Mouse (Mus musculus) limb, embryonic 13.5 days (tissue): ENCODE measurements at regions not wholly inside any gene's neighbourhood (a gene's known extent, or its start where the extent isn't known, plus 50 kb on each side); places are given as distances from the start of the nearest gene placed in this dataset.

Experiments
- ATAC-seq: fragments of 200-750 bp; cut with Nextera tagmentation; 2 replicates; pipeline ENCODE4 v1.8.0; 2017; ENCODE audit warnings: low read depth, moderate number of reproducible peaks, moderate TSS enrichment; ENCODE audit not compliant: low FRiP score
- H3K27ac ChIP-seq: fragments of 300-500 bp; sonication (generic); 2 replicates; pipeline ENCODE4 v1.5.1; 2015; ENCODE audit warnings: inconsistent platforms, mild to moderate bottlenecking, moderate library complexity
- H3K27me3 ChIP-seq: fragments of 300-500 bp; sonication (generic); 2 replicates; pipeline ENCODE4 v1.6.1; 2015; ENCODE audit warnings: mild to moderate bottlenecking, inconsistent platforms
- H3K36me3 ChIP-seq: fragments of 300-500 bp; sonication (generic); 2 replicates; pipeline ENCODE4 v1.6.1; 2015; ENCODE audit warnings: inconsistent platforms, mild to moderate bottlenecking, moderate library complexity
- H3K4me1 ChIP-seq: fragments of 300-500 bp; sonication (generic); 2 replicates; pipeline ENCODE4 v1.6.1; 2015; ENCODE audit warnings: inconsistent platforms
- H3K4me2 ChIP-seq: fragments of 300-500 bp; sonication (generic); replicated peaks from 2 replicates; pipeline ENCODE4 v1.6.1; 2015; ENCODE audit warnings: inconsistent platforms, mild to moderate bottlenecking, moderate library complexity
- H3K4me3 ChIP-seq: fragments of 300-500 bp; sonication (generic); 2 replicates; pipeline ENCODE4 v1.5.1; 2015; ENCODE audit warnings: moderate library complexity, mild to moderate bottlenecking, inconsistent platforms
- H3K9ac ChIP-seq: fragments of 300-500 bp; sonication (generic); 2 replicates; pipeline ENCODE4 v1.6.1; 2015; ENCODE audit warnings: mild to moderate bottlenecking, inconsistent platforms
- H3K9me3 ChIP-seq: fragments of 300-500 bp; sonication (generic); 2 replicates; pipeline ENCODE4 v1.6.1; 2016; ENCODE audit warnings: inconsistent platforms
- WGBS: fragments of 180-500 bp; shearing (Covaris S2); methylation state at CpG from one replicate; pipeline ENCODE4 v1.1.7; 2015; 5-methylcytosine and 5-hydroxymethylcytosine counted together

DNA sequence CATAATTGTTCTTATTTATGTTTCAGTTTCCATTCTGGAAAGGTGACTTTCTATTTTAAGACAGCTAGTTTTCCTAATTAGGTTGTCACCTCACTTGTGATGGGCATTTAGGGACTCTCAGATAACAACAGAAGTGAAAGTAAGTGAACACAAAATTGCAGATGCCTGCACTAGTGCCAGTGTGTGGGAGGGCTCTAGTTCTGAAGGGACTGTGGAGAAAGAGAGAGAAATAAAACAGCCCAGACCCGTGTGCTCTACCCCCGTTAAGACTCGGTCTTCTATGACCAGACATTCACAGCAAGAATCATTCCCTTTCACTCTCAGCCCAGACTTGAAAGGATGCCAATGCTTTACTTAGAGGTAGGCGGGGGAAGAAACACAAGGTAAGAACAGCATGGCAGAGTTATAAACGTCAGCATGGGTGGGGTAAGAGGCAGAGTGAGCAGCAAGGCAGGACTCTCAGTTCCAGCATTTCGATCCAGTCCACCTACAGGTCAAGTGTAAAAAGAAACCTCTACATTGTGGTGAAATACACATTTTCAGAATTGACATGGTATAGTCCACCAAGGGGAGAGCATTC, 170.1 kb upstream of the Thbs1 start:
- WGBS = 26% methylated on average over 6 of the region's 6 CpGs
- Histone ChIP-seq H3K27ac (no peak overlapping the region), H3K9me3 (no peaks in the 10 kb centered on the region), H3K27me3 (no peaks in the 10 kb centered on the region), H3K4me1 (peaks cover 28% of the 10 kb centered on the region), H3K9ac (no peak overlapping the region), H3K4me3 (no peak overlapping the region), H3K4me2 (no peak overlapping the region), H3K36me3 (no peaks in the 10 kb centered on the region)
- 0 out of 2 replicates have a peak, but pooled peaks have one; percentile 40 for ATAC-seq

DNA sequence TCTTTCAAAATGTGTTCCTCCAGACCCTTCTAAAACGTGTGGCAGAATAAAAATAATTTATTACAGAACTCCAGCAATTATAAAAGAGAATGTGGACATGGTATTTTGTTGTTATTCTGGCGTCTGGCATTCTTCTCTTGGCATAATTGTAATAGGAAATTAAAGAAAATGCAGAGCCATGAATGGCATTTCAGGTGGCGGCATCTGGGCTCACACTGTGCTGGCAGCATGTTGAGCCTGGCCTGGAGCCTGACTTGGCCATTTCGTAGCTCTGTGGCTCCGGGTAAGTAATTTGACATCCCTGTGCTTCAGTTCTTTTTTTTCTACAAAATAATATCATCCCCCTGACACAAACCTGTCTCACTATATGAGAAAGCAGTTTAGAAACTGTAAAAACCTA, 168.0 kb upstream of the Thbs1 start:
- Histone ChIP-seq H3K4me1 (peaks cover 18% of the 10 kb centered on the region), H3K27ac (no peak overlapping the region), H3K9ac (no peak overlapping the region), H3K27me3 (no peaks in the 10 kb centered on the region), H3K4me2 (no peak overlapping the region), H3K4me3 (no peak overlapping the region), H3K9me3 (no peaks in the 10 kb centered on the region), H3K36me3 (no peaks in the 10 kb centered on the region)
- 48% methylated on average over 5 of the region's 5 CpGs for WGBS
- ATAC-seq = no peak

DNA sequence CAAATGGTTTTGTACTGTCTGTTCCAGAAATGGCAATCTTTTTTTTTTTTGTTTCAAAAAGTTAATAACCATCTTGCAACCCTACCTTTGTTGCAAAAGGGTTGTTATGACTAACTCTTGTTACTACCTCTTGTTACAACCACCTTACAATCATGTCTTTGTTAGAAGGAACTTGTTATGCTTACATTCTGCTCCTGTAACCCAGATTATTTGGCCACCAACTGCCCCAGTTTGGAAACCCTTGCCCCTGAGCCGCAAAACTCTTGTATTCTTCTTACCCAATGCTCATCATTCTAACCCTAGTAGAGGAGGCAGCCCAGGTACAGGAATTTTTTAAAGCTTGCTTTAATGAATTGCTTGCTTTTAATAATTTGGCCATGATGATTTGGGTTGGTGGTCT, 167.4 kb upstream of the Thbs1 start:
- no peaks in the 10 kb centered on the region for H3K27me3 ChIP-seq
- no peaks in the 10 kb centered on the region for H3K36me3 ChIP-seq
- no peaks in the 10 kb centered on the region for H3K9me3 ChIP-seq
- H3K4me2 ChIP-seq = no peak overlapping the region
- H3K9ac ChIP-seq = no peak overlapping the region
- H3K27ac ChIP-seq = no peak overlapping the region
- 88% methylated on average over 1 of the region's 1 CpGs for WGBS
- ATAC-seq = no peak
- H3K4me1 ChIP-seq = peaks cover 14% of the 10 kb centered on the region
- no peak overlapping the region for H3K4me3 ChIP-seq

DNA sequence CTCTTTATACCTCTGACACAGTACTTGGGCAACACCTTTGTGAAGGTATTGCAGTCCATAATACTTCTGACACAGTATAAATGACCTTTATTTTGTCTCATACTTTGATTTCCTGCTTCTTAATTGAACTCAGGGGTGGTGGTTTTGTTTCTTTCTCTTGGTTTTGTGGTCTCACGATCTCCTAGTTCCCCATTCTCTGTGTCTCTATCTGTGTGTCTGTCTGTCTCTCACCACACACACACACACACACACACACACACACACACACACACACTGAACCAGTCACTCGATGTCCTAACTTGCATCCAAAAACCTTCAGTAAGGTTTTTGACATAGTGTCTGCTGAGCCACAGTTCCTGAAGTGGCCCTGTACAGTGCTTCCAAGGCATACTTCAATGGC, 166.7 kb upstream of the Thbs1 start:
- 77% methylated on average over 2 of the region's 2 CpGs for WGBS
- H3K9ac ChIP-seq = no peak overlapping the region

DNA sequence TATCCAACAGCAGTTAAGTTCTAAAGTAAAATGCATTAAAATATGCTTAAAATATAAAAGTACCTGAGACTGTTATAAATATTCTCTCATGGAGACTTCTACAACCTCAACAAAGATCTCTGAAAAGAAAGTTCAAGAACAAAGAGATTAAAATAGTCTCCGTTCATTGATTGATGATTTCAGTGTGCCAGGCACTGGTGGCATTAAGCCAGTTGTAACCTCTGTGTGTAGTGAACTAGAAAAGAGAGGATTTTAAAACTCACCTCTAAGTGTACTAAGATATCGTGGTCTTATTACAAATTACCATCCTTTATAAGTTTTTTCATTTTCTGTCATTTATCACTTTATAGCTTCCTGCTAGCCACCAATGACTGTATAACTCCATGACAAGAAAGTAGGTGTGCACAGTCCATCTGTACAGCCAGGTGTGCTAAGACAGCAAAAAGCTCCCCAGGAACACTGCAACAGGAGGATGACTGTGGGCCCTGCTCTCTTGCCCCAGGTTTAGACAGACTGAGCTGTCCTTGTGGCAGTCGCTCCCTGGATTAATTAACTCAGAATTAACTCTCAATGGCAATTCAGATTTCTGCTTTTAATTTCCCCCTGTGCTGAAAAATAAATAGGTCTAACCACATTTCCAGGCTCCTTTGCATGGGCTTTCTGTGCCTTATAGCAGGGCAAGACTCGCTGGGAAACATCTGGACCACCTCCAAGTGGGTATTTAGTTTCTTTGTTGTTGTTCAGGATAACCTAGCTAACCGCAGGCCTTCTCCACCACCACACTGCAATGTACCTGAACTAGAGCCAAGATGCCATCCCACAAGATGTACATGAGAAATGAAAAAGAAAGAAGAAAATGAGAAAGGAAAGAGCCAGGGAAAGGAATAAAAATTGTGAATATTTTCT, 161.0 kb upstream of the Thbs1 start:
- Histone ChIP-seq H3K4me1 (peaks cover 16% of the 10 kb centered on the region), H3K36me3 (no peaks in the 10 kb centered on the region), H3K27me3 (no peaks in the 10 kb centered on the region), H3K9ac (no peak overlapping the region), H3K4me3 (no peak overlapping the region), H3K4me2 (no peak overlapping the region), H3K27ac (peak overlapping the region; percentile 56; the same call in 1 of the 2 replicates), H3K9me3 (no peaks in the 10 kb centered on the region)
- no peak for ATAC-seq
- 33% methylated on average over 5 of the region's 5 CpGs for WGBS

More for the DNA sequence above, 166.7 kb upstream of the Thbs1 start:
- Histone ChIP-seq H3K27me3 (no peaks in the 10 kb centered on the region), H3K9me3 (no peaks in the 10 kb centered on the region), H3K27ac (no peak overlapping the region), H3K36me3 (no peaks in the 10 kb centered on the region), H3K4me3 (no peak overlapping the region), H3K4me1 (peaks cover 14% of the 10 kb centered on the region), H3K4me2 (no peak overlapping the region)
- no peak for ATAC-seq

DNA sequence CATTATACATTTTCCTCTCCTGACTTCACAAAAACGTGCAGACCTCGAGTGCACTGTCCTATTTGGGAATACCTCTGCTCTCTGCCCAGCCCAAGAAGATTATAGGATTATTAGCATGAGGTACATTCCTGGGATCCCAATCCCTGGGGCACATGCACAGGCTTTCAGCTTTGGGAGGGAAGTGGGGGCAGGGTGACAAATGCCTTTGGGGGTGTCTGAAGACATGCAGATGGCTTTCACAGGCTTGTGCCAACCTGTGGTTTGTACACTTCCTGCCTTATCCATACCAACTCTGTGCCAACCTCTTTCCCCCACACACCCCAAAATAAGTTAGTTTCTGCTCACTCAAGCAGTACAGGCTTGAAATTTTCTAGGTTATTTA, 160.3 kb upstream of the Thbs1 start:
- H3K9ac ChIP-seq = no peak overlapping the region

DNA sequence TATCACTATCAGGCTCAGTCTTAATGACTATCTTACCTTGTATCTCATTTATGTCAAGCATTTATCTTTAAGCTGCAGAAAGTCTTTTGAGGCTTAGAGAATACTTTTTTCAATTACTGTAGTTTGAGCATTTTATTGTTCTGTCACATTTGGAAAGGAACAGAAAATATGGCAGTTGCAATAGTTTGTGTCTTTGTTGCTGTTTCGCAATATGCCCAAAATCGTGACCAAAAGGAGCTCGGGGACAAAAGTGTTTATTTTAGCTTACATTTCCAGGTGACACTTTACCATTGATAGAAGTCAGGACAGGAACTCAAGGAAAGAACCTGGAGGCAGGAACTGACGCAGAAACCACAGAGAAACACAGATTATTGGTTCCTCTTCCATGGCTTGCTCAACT, 152.9 kb upstream of the Thbs1 start:
- Histone ChIP-seq H3K27me3 (no peaks in the 10 kb centered on the region), H3K4me1 (peaks cover 6% of the 10 kb centered on the region; the same call in 1 of the 2 replicates), H3K9me3 (no peaks in the 10 kb centered on the region), H3K4me2 (no peak overlapping the region), H3K4me3 (no peak overlapping the region), H3K27ac (no peak overlapping the region), H3K9ac (no peak overlapping the region), H3K36me3 (no peaks in the 10 kb centered on the region)
- ATAC-seq = no peak
- WGBS = 87% methylated on average over 4 of the region's 4 CpGs

More for the DNA sequence above, 160.3 kb upstream of the Thbs1 start:
- Histone ChIP-seq H3K4me3 (no peak overlapping the region), H3K27ac (peak overlapping the region; percentile 56; the same call in 1 of the 2 replicates), H3K27me3 (no peaks in the 10 kb centered on the region), H3K9me3 (no peaks in the 10 kb centered on the region), H3K36me3 (no peaks in the 10 kb centered on the region), H3K4me1 (peaks cover 16% of the 10 kb centered on the region), H3K4me2 (no peak overlapping the region)
- WGBS = 41% methylated on average over 2 of the region's 2 CpGs
- no peak for ATAC-seq

DNA sequence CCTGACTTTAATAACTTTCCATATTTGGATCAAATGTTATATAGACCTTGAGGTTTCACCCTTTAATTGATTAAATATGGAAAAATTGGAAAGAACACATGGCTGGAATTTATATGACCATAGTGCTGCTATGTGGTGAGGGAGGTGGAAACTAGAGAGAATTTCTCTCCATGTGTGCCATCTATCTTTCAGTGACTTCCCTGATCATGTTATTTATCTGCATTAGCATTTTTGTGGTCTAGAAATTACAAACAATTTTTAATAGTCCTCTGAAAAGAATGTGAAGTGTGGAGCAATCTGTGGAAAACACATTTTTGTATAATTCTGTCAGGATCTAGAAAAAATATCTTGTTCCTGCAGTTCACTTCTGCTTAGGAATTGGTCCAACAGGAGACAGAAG, 152.2 kb upstream of the Thbs1 start:
- Histone ChIP-seq H3K4me3 (no peak overlapping the region), H3K27ac (no peak overlapping the region)

DNA sequence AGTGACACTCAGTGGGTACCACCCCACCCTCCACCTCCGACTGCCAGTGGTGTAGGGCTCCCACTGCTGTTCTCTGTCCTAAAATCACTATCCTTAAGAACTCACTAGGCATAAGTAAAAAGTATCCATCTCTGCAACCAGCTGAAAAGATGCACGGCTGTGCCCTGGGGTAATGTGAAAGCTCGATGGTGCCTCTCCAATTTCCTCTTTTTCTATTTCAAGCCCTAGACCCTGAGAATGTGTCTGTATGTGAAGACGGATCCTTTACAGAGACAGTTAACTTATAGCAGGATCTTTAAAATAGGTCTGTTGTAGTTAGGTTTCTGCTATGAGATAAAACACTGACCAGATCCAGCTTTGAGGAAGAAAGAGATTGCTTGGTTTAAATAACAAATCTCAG, 149.1 kb upstream of the Thbs1 start:
- no peak overlapping the region for H3K9ac ChIP-seq
- H3K27ac ChIP-seq = no peak overlapping the region
- peaks cover 6% of the 10 kb centered on the region; the same call in 1 of the 2 replicates for H3K4me1 ChIP-seq
- no peak overlapping the region for H3K4me3 ChIP-seq
- ATAC-seq = no peak
- WGBS = 71% methylated on average over 4 of the region's 4 CpGs
- no peaks in the 10 kb centered on the region for H3K36me3 ChIP-seq
- H3K27me3 ChIP-seq = no peaks in the 10 kb centered on the region
- no peak overlapping the region for H3K4me2 ChIP-seq
- peaks cover 7% of the 10 kb centered on the region for H3K9me3 ChIP-seq

More for the DNA sequence above, 152.2 kb upstream of the Thbs1 start:
- H3K36me3 ChIP-seq = no peaks in the 10 kb centered on the region
- H3K9me3 ChIP-seq = no peaks in the 10 kb centered on the region
- no peaks in the 10 kb centered on the region for H3K27me3 ChIP-seq
- no peak for ATAC-seq
- peaks cover 6% of the 10 kb centered on the region; the same call in 1 of the 2 replicates for H3K4me1 ChIP-seq
- H3K9ac ChIP-seq = no peak overlapping the region
- no peak overlapping the region for H3K4me2 ChIP-seq

DNA sequence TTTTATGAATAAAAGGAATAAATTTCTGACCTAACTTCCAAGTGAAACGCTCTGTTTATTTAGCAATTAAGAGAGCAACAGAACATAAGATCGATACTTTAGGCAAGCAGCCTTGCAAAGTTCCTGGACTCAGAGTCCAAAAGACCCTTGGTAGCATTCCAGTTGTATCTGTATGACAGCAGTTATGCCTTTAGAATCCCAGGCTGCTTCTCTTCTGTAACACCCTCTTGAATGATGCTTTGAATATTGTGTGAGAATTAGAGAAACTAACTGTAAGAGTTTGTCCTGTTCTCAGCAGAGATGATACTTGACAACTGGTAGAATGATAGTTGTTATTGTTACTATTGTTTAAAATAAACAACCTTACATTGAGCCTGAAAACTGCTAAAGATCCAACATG, 148.2 kb upstream of the Thbs1 start:
- ATAC-seq = no peak
- Histone ChIP-seq H3K27me3 (no peaks in the 10 kb centered on the region), H3K36me3 (no peaks in the 10 kb centered on the region), H3K4me1 (peaks cover 6% of the 10 kb centered on the region; the same call in 1 of the 2 replicates), H3K4me2 (no peak overlapping the region), H3K9me3 (peaks cover 10% of the 10 kb centered on the region), H3K27ac (no peak overlapping the region), H3K4me3 (no peak overlapping the region), H3K9ac (no peak overlapping the region)
- 81% methylated on average over 2 of the region's 2 CpGs for WGBS

DNA sequence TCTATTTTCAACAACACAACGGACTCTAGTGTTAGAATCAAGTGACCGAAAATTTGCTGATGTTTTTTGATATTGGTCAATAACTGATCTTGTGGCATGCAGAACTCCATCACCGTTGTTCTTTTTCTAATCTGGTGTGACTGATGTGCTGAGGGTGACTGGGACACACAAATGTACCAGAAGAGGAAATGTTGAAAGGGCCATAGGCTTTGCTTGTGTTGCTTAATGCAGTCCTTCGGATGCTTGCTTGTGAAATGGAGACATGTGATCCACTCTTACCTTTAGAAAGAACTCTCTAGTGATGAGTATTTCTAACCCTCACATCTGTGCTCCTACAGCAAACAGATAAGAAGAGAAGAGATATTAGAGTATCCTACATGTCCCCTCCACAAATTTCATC, 145.9 kb upstream of the Thbs1 start:
- Histone ChIP-seq H3K9me3 (peaks cover 10% of the 10 kb centered on the region), H3K27me3 (no peaks in the 10 kb centered on the region), H3K9ac (no peak overlapping the region), H3K4me3 (no peak overlapping the region), H3K4me1 (no peaks in the 10 kb centered on the region), H3K27ac (no peak overlapping the region), H3K4me2 (no peak overlapping the region), H3K36me3 (no peaks in the 10 kb centered on the region)
- no peak for ATAC-seq
- 92% methylated on average over 4 of the region's 4 CpGs for WGBS

DNA sequence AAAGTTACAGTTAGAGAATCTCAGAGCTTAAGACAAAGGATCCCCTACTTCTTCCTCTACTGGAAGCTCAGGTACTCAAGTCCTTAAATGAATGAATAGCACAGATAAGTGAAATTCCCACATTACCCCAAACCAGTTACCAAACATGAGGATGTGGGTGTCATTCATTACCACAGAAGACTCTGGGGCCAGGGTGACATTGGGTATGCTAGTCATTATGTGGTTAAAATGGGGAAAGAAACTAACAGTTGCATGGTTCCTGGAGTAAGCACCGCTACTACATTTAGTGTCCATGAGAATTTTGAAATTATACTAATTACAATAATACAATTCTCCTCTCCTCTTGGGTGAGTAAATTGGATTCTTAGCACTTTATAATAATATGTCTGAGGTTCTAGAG, 142.9 kb upstream of the Thbs1 start:
- ATAC-seq = no peak
- 97% methylated on average over 1 of the region's 1 CpGs for WGBS
- H3K4me1 ChIP-seq = no peaks in the 10 kb centered on the region
- no peak overlapping the region for H3K9ac ChIP-seq
- H3K27ac ChIP-seq = no peak overlapping the region
- H3K4me2 ChIP-seq = no peak overlapping the region
- no peaks in the 10 kb centered on the region for H3K36me3 ChIP-seq
- no peaks in the 10 kb centered on the region for H3K27me3 ChIP-seq
- peaks cover 10% of the 10 kb centered on the region for H3K9me3 ChIP-seq
- H3K4me3 ChIP-seq = no peak overlapping the region
